Mouse (Mus musculus) spleen, adult 12 weeks (tissue): ENCODE data around the gene Gm11099.

Experiments
- DNase-seq: peaks from one replicate; pipeline ENCODE4 v3.0.0; 2022; ENCODE audit warnings: low spot score

The Gm11099 gene

GRCm38 (mm10) chr2:58859134-58859533 lies at the start of gene Gm11099:
Gm11099 (plus strand) TSS chr2:58859434.
- DNase-seq: no peak

GRCm38 (mm10) chr2:58812941-58813340 lies 46.3 kb upstream of the Gm11099 start:
- DNase-seq: no peak

- DNase-seq: no peak
Measured at GRCm38 (mm10) chr2:58828910-58829600, 30.2 kb upstream of the Gm11099 start.

GRCm38 (mm10) chr2:58829981-58830742 lies 29.1 kb upstream of the Gm11099 start:
- DNase-seq: no peak

GRCm38 (mm10) chr2:58832253-58832980 lies 26.8 kb upstream of the Gm11099 start:
- DNase-seq: no peak

GRCm38 (mm10) chr2:58841021-58841420 lies 18.2 kb upstream of the Gm11099 start:
- no peak for DNase-seq

- DNase-seq: no peak
Measured at GRCm38 (mm10) chr2:58842443-58842842, 16.8 kb upstream of the Gm11099 start.

- no peak for DNase-seq
Measured at GRCm38 (mm10) chr2:58844499-58844898, 14.7 kb upstream of the Gm11099 start.

- DNase-seq: no peak
Measured at GRCm38 (mm10) chr2:58879876-58880275, 20.6 kb downstream of the Gm11099 start.

- no peak for DNase-seq
Measured at GRCm38 (mm10) chr2:58905057-58905456, 45.8 kb downstream of the Gm11099 start.

GRCm38 (mm10) chr2:58906814-58907516 lies 47.7 kb downstream of the Gm11099 start:
- DNase-seq: no peak

GRCm38 (mm10) chr2:58912339-58912738 lies 53.1 kb downstream of the Gm11099 start:
- no peak for DNase-seq

- DNase-seq: no peak
Measured at GRCm38 (mm10) chr2:58918351-58918750, 59.1 kb downstream of the Gm11099 start.

- no peak for DNase-seq
Measured at GRCm38 (mm10) chr2:58925551-58925950, 66.3 kb downstream of the Gm11099 start.

GRCm38 (mm10) chr2:58941361-58941760 lies 82.1 kb downstream of the Gm11099 start:
- DNase-seq: no peak

- no peak for DNase-seq
Measured at GRCm38 (mm10) chr2:58948796-58949195, 89.6 kb downstream of the Gm11099 start.

GRCm38 (mm10) chr2:58952101-58952500 lies 92.9 kb downstream of the Gm11099 start:
- no peak for DNase-seq

- no peak for DNase-seq
Measured at GRCm38 (mm10) chr2:58956351-58956750, 97.1 kb downstream of the Gm11099 start.

GRCm38 (mm10) chr2:58956770-58957300 lies 97.6 kb downstream of the Gm11099 start:
- no peak for DNase-seq
